Mouse (Mus musculus) hindbrain, embryonic 15.5 days (tissue): ENCODE data around the gene Efcab5. TPM values are rescaled to one million over a fixed set of nuclear protein-coding genes. Genes with fewer than 3 reads are reported as not detected.
A peak's percentile ranks its signal among the peaks of the same experiment; 100 is the strongest.
"Not testable (repeated sequence)": the region's sequence is repeated elsewhere in the genome, so short reads cannot be mapped to it uniquely, and the experiment has no call there.

Experiments used
- ATAC-seq: fragments of 200-750 bp; cut with Nextera tagmentation; 2 replicates; pipeline ENCODE4 v1.8.0; 2017; ENCODE audit warnings: low read depth, moderate number of reproducible peaks, moderate TSS enrichment; ENCODE audit not compliant: low FRiP score
- H3K27ac ChIP-seq: fragments of 300-500 bp; sonication (generic); replicated peaks from 2 replicates; pipeline ENCODE4 v1.5.1; 2015; ENCODE audit warnings: mild to moderate bottlenecking, inconsistent platforms
- H3K27me3 ChIP-seq: fragments of 300-500 bp; sonication (generic); 2 replicates; pipeline ENCODE4 v1.6.1; 2015; ENCODE audit warnings: control low read depth, inconsistent platforms
- H3K36me3 ChIP-seq: fragments of 300-500 bp; sonication (generic); 2 replicates; pipeline ENCODE4 v1.6.1; 2015; ENCODE audit warnings: control low read depth, inconsistent platforms
- H3K4me1 ChIP-seq: fragments of 300-500 bp; sonication (generic); replicated peaks from 2 replicates; pipeline ENCODE4 v1.6.1; 2015; ENCODE audit warnings: control low read depth, inconsistent platforms
- H3K4me2 ChIP-seq: fragments of 300-500 bp; sonication (generic); 2 replicates; pipeline ENCODE4 v1.6.1; 2015; ENCODE audit warnings: moderate library complexity, mild to moderate bottlenecking, inconsistent platforms
- H3K4me3 ChIP-seq: fragments of 300-500 bp; sonication (generic); 2 replicates; pipeline ENCODE4 v1.5.1; 2015; ENCODE audit warnings: mild to moderate bottlenecking, inconsistent platforms
- H3K9ac ChIP-seq: fragments of 300-500 bp; sonication (generic); 2 replicates; pipeline ENCODE4 v1.6.1; 2015; ENCODE audit warnings: inconsistent platforms
- H3K9me3 ChIP-seq: fragments of 300-500 bp; sonication (generic); 2 replicates; pipeline ENCODE4 v1.6.1; 2016; ENCODE audit warnings: control low read depth, inconsistent platforms
- WGBS: fragments of 180-500 bp; shearing (Covaris S2); methylation state at CpG from one replicate; pipeline ENCODE4 v1.1.7; 2015; 5-methylcytosine and 5-hydroxymethylcytosine counted together
- polyA plus RNA-seq: library from polyadenylated mRNA; unstranded; fragments of >200 nt; fragmentation: Nextera tagmentation; extraction: Ambion mirVana; gene quantifications from 2 replicates; pipeline ENCODE4 v1.2.1, GENCODE M21; 2015

Efcab5 gene
- polyA plus RNA-seq, 1 experiment from 2014 or later: 0.56 TPM

DNA sequence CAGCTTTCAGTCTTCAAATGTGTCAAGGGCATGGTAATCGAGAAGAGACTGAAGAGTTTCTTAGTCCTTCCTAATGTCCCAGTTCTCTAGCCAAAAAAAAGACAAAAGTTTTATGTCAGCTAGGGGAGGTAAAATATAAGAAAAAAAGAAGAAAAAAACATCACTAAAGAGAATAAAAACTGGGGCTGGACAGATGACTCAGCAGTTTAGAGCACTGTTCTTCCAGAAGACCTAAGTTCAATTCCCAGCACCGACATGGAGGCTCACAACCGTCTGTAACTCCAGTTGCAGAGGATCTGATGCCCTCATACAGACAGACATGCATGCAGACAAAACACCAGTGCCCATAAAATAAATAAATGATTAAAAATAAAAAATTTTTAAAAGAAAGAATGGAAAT lies 60.2 kb downstream of the Efcab5 start:
- Histone ChIP-seq H3K36me3 (no peaks in the 10 kb centered on the region), H3K9me3 (no peaks in the 10 kb centered on the region), H3K4me1 (no peaks in the 10 kb centered on the region), H3K27ac (no peak overlapping the region), H3K9ac (no peak overlapping the region), H3K4me2 (no peak overlapping the region), H3K4me3 (no peak overlapping the region), H3K27me3 (no peaks in the 10 kb centered on the region)
- 89% methylated on average over 3 of the region's 3 CpGs for WGBS
- ATAC-seq: no peak

DNA sequence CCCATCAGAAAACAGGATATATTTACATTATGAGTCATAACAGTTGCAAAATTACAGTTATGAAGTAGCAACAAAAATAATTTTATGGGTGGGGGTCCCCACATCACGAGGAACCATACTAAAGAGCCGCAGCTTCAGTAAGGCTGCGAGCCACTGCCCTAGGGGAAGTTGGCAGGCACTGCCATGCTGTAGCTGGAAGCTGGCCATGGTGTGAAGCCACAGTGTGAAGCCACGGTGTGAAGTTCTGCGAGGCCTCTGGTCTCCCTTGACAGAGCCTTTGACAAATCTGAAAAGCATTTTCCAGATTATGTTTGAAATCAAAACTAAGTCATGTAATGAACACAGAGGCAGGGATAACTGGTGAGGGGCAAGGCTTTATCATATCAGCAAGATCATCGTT lies 77.6 kb downstream of the Efcab5 start:
- H3K9ac ChIP-seq: no peak overlapping the region
- no peaks in the 10 kb centered on the region for H3K9me3 ChIP-seq
- H3K4me1 ChIP-seq: no peaks in the 10 kb centered on the region
- no peak overlapping the region for H3K4me3 ChIP-seq
- no peak for ATAC-seq
- H3K4me2 ChIP-seq: no peak overlapping the region
- no peak overlapping the region for H3K27ac ChIP-seq
- WGBS: 77% methylated on average over 6 of the region's 6 CpGs
- no peaks in the 10 kb centered on the region for H3K27me3 ChIP-seq
- no peaks in the 10 kb centered on the region for H3K36me3 ChIP-seq

- no peak overlapping the region for H3K4me2 ChIP-seq
- no peak overlapping the region for H3K27ac ChIP-seq
- ATAC-seq: no peak
- H3K27me3 ChIP-seq: no peaks in the 10 kb centered on the region
- 93% methylated on average over 6 of the region's 6 CpGs for WGBS
- no peaks in the 10 kb centered on the region for H3K4me1 ChIP-seq
- no peak overlapping the region for H3K9ac ChIP-seq
- H3K36me3 ChIP-seq: no peaks in the 10 kb centered on the region
- H3K4me3 ChIP-seq: no peak overlapping the region
- H3K9me3 ChIP-seq: no peaks in the 10 kb centered on the region
These were observed 80.3 kb downstream of the Efcab5 start for GRCm38 (mm10) chr11:77108442-77108841.

GRCm38 (mm10) chr11:77107872-77108271 lies 80.9 kb downstream of the Efcab5 start:
- H3K27me3 ChIP-seq, H3K9me3 ChIP-seq, H3K4me1 ChIP-seq, H3K9ac ChIP-seq, ATAC-seq, H3K4me3 ChIP-seq, H3K27ac ChIP-seq, H3K36me3 ChIP-seq, H3K4me2 ChIP-seq: not testable (repeated sequence)
- WGBS: 79% methylated on average over 12 of the region's 12 CpGs

DNA sequence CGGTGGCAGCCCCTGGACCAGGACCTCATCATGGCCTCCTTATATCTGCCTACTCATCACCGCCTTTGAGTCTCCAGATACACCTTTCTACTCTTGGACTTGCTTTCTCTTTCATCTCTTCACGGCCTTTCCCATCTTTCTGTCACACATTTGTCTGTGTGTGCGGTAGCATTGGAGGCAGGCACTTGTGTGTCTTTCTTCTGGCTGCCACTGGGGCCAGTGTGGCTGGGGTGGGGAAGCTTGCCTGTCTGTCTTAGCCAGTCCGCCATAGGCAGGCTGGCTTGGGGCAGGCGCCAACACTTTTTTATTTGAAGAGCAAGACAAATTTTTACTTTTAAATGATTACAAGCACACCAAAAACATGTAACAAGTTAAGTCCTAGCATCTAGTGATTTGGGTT lies 81.8 kb downstream of the Efcab5 start:
- Histone ChIP-seq H3K27me3 (no peaks in the 10 kb centered on the region), H3K4me3 (no peak overlapping the region), H3K9ac (no peak overlapping the region), H3K27ac (no peak overlapping the region), H3K4me1 (no peaks in the 10 kb centered on the region), H3K4me2 (no peak overlapping the region), H3K36me3 (no peaks in the 10 kb centered on the region), H3K9me3 (no peaks in the 10 kb centered on the region)
- 93% methylated on average over 6 of the region's 6 CpGs for WGBS
- ATAC-seq: no peak

- H3K9me3 ChIP-seq: no peaks in the 10 kb centered on the region
- H3K9ac ChIP-seq: no peak overlapping the region
- no peak overlapping the region for H3K4me2 ChIP-seq
- H3K4me3 ChIP-seq: no peak overlapping the region
- no peaks in the 10 kb centered on the region for H3K27me3 ChIP-seq
- H3K27ac ChIP-seq: no peak overlapping the region
- no peaks in the 10 kb centered on the region for H3K36me3 ChIP-seq
- 15% methylated on average over 10 of the region's 10 CpGs for WGBS
- ATAC-seq: no peak
- H3K4me1 ChIP-seq: 0 out of 2 replicates have a peak, but pooled peaks cover 2% of the 10 kb centered on the region
These were observed 88.4 kb downstream of the Efcab5 start for GRCm38 (mm10) chr11:77100137-77100937.

DNA sequence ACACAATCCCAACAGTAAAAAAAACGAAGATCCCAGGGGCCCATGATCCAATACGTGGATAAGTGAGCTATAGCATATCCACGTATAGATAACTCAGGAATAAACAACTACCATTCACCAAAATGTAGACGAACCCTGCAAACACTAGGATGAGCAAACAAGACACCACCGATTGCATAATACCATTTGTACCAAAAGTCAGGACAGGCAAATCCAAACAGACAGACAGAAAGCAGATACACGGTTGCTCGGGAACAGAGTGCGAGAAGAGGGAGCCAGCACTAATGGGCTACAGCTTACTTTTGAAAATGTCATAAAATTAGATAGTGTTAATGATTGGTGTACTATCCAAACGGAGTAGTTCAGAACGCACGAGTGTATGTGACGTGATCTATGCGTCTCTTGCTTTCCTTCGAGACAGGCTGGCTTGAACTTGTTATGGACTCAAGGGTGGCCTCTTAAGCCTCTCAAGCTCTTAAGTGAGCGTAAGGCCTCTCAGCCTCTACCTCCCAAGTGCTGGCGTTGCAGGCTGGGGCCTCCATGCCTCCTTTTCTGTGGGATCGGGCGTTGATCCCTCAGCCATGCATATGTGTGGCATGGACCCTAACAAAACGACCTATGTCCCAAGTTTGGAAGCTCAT lies 90.3 kb downstream of the Efcab5 start:
- H3K9me3 ChIP-seq: no peaks in the 10 kb centered on the region
- WGBS: 85% methylated on average over 19 of the region's 19 CpGs
- no peak overlapping the region for H3K4me3 ChIP-seq
- H3K36me3 ChIP-seq: no peaks in the 10 kb centered on the region
- H3K4me1 ChIP-seq: 0 out of 2 replicates have a peak, but pooled peaks cover 2% of the 10 kb centered on the region
- no peaks in the 10 kb centered on the region for H3K27me3 ChIP-seq
- no peak overlapping the region for H3K9ac ChIP-seq
- no peak for ATAC-seq
- H3K4me2 ChIP-seq: no peak overlapping the region
- H3K27ac ChIP-seq: no peak overlapping the region

DNA sequence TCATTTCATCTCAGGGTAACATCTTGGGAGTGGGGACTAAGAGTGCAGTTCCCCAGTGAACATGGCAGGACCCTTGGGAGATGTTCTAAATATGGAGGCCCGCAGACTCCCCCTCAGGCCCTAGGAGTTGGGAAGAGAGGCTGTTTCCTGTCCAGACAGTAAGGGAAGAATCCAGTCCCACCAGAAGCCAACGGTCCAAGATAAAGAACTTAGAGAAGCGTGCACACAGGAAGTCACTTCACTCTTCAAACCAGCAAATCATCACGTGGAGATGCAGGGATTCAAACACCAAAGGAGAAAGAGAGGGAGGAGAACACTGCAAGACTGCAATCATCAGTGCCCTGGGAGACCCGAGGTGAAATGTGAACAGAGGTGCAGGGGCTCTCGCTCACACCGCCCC lies 91.8 kb downstream of the Efcab5 start:
- Histone ChIP-seq H3K9me3 (no peaks in the 10 kb centered on the region), H3K36me3 (no peaks in the 10 kb centered on the region), H3K4me2 (no peak overlapping the region), H3K27me3 (no peaks in the 10 kb centered on the region), H3K27ac (no peak overlapping the region), H3K9ac (no peak overlapping the region), H3K4me1 (peaks cover 5% of the 10 kb centered on the region; the same call in 1 of the 2 replicates), H3K4me3 (no peak overlapping the region)
- 79% methylated on average over 7 of the region's 7 CpGs for WGBS
- ATAC-seq: no peak

GRCm38 (mm10) chr11:77096581-77096980 lies 92.2 kb downstream of the Efcab5 start:
- H3K9me3 ChIP-seq: no peaks in the 10 kb centered on the region
- no peak overlapping the region for H3K27ac ChIP-seq
- peaks cover 5% of the 10 kb centered on the region; the same call in 1 of the 2 replicates for H3K4me1 ChIP-seq
- no peak overlapping the region for H3K4me2 ChIP-seq
- no peaks in the 10 kb centered on the region for H3K27me3 ChIP-seq
- WGBS: 67% methylated on average over 3 of the region's 3 CpGs
- no peak overlapping the region for H3K4me3 ChIP-seq
- H3K36me3 ChIP-seq: no peaks in the 10 kb centered on the region
- no peak overlapping the region for H3K9ac ChIP-seq
- ATAC-seq: no peak

DNA sequence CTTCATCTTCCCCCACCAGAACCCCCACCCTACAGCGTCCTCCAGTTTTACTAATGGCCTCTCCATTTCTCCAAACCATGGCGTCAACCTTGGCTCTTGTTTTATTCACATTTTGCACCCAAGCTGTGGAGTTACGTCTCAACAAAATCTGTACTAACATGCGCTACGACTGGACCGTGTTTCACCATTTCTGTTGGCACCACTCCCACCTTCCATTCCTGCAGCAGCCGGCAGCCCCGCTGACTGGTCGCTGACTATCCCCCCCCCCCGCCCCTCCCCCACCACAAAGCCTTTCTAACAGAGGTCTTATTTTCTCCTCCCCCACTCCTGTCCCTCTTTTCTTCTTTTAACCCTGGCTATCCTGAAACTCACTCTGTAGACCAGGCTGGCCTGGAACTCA lies 93.6 kb downstream of the Efcab5 start:
- no peaks in the 10 kb centered on the region for H3K27me3 ChIP-seq
- 56% methylated on average over 10 of the region's 10 CpGs for WGBS
- no peak for ATAC-seq

DNA sequence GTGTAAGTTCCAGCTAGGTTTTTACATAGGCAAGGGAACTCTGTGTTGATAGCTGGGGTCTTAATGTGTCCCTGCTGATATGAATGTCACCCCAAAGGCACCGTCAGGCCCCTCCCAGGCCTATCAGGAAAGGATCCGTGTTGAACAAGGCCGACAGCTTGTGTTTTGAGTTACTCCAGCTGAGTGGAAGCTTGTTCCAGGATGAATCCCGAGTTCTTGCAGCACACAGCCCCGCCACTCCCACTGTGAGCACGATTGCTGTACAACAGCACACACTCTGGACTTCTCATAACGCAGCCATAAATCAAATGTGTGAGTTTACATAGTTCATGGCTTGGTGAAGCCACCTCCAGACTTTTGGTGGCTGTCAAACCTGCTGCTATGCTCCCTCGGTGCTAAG lies 94.6 kb downstream of the Efcab5 start:
- no peak overlapping the region for H3K9ac ChIP-seq
- no peak overlapping the region for H3K27ac ChIP-seq
- no peaks in the 10 kb centered on the region for H3K9me3 ChIP-seq
- H3K4me3 ChIP-seq: no peak overlapping the region
- H3K4me1 ChIP-seq: peaks cover 3% of the 10 kb centered on the region; the same call in 1 of the 2 replicates
- no peaks in the 10 kb centered on the region for H3K36me3 ChIP-seq
- no peak overlapping the region for H3K4me2 ChIP-seq
- no peak for ATAC-seq
- 75% methylated on average over 8 of the region's 8 CpGs for WGBS
- no peaks in the 10 kb centered on the region for H3K27me3 ChIP-seq

More for the DNA sequence above, 93.6 kb downstream of the Efcab5 start:
- no peak overlapping the region for H3K4me3 ChIP-seq
- no peaks in the 10 kb centered on the region for H3K36me3 ChIP-seq
- H3K4me1 ChIP-seq: peaks cover 3% of the 10 kb centered on the region; the same call in 1 of the 2 replicates
- no peak overlapping the region for H3K27ac ChIP-seq
- no peak overlapping the region for H3K4me2 ChIP-seq
- H3K9ac ChIP-seq: no peak overlapping the region
- H3K9me3 ChIP-seq: no peaks in the 10 kb centered on the region

DNA sequence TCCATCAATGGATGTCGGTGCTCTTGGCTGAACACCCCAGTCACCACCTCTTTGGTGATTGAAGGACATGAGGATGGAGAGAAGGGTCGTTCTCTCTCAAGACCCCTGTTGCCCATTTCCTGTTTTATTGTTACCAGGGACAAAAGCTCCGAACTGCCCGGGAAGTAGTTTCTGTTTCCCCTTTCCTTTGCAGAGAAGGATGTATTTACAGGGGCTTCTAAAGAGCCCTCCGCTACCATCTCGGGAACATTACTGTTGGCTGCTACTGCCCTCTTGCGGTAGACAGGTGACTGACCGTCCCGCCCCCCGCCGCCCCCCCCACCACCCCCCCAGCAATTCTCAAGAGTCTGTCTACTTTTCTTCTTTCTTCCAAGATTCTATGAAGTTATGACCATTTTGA lies 95.6 kb downstream of the Efcab5 start:
- Histone ChIP-seq H3K27ac (no peak overlapping the region), H3K27me3 (no peaks in the 10 kb centered on the region), H3K9me3 (no peaks in the 10 kb centered on the region), H3K4me3 (peak overlapping the region; percentile 24), H3K4me1 (peaks cover 3% of the 10 kb centered on the region; the same call in 1 of the 2 replicates), H3K9ac (no peak overlapping the region), H3K36me3 (no peaks in the 10 kb centered on the region), H3K4me2 (peak overlapping the region; percentile 54)
- WGBS: 4% methylated on average over 11 of the region's 11 CpGs
- ATAC-seq: no peak
